Mouse (Mus musculus) lung, embryonic 16.5 days (tissue): ENCODE measurements around the gene Ankrd33. TPM values are rescaled to one million over a fixed set of nuclear protein-coding genes. Genes with fewer than 3 reads are reported as not detected.
A peak's percentile ranks its signal among the peaks of the same experiment; 100 is the strongest.

Experiments used
- ATAC-seq: fragments of 200-750 bp; cut with Nextera tagmentation; 2 replicates; pipeline ENCODE4 v1.8.0; 2017; ENCODE audit warnings: low read depth, mild to moderate bottlenecking, moderate library complexity
- H3K27ac ChIP-seq: fragments of 300-500 bp; sonication (generic); 2 replicates; pipeline ENCODE4 v1.5.1; 2014; ENCODE audit warnings: mild to moderate bottlenecking, control low read depth, low read length
- H3K27me3 ChIP-seq: fragments of 300-500 bp; sonication (generic); 2 replicates; pipeline ENCODE4 v1.6.1; 2014; ENCODE audit warnings: low read depth, low read length, mixed read lengths; ENCODE audit not compliant: control insufficient read depth, insufficient read depth
- H3K36me3 ChIP-seq: fragments of 300-500 bp; sonication (generic); 2 replicates; pipeline ENCODE4 v1.6.1; 2014; ENCODE audit warnings: low read length; ENCODE audit not compliant: control insufficient read depth, insufficient read depth
- H3K4me1 ChIP-seq: fragments of 300-500 bp; sonication (generic); replicated peaks from 2 replicates; pipeline ENCODE4 v1.6.1; 2014; ENCODE audit warnings: low read length, mixed read lengths; ENCODE audit not compliant: control insufficient read depth, insufficient read depth
- H3K4me2 ChIP-seq: fragments of 300-500 bp; sonication (generic); 2 replicates; pipeline ENCODE4 v1.6.1; 2014; ENCODE audit warnings: low read depth, low read length, control low read depth
- H3K4me3 ChIP-seq: fragments of 300-500 bp; sonication (generic); 2 replicates; pipeline ENCODE4 v1.5.1; 2014; ENCODE audit warnings: mild to moderate bottlenecking, low read length, control low read depth
- H3K9ac ChIP-seq: fragments of 300-500 bp; sonication (generic); 2 replicates; pipeline ENCODE4 v1.6.1; 2014; ENCODE audit warnings: low read length, control low read depth
- H3K9me3 ChIP-seq: fragments of 300-500 bp; sonication (generic); 2 replicates; pipeline ENCODE4 v1.6.1; 2016; ENCODE audit warnings: low read length; ENCODE audit not compliant: control insufficient read depth
- WGBS: fragments of 180-500 bp; shearing (Covaris S2); extraction: QIAGEN DNeasy Blood & Tissue Kit; methylation state at CpG from one replicate; pipeline ENCODE4 v1.1.7; 2014; 5-methylcytosine and 5-hydroxymethylcytosine counted together
- polyA plus RNA-seq: library from polyadenylated mRNA; unstranded; fragments of >200 nt; fragmentation: Nextera tagmentation; extraction: Ambion mirVana; gene quantifications from 2 replicates; pipeline ENCODE4 v1.2.1, GENCODE M21; 2015

Ankrd33 gene
- polyA plus RNA-seq, 1 experiment from 2014 or later: not detected

- peak; percentile 58 for ATAC-seq
- WGBS: 3% methylated on average over 46 of the region's 46 CpGs
- Histone ChIP-seq H3K9ac (peak within 1 kb of the TSS; percentile 88), H3K4me1 (peaks cover 46% of the 10 kb centered on the region), H3K9me3 (peaks cover 3% of the 10 kb centered on the region; the same call in 1 of the 2 replicates), H3K36me3 (no peaks in the 10 kb centered on the region), H3K27ac (peak within 1 kb of the TSS; percentile 86), H3K27me3 (no peaks in the 10 kb centered on the region), H3K4me2 (peak within 1 kb of the TSS; percentile 68), H3K4me3 (peak within 1 kb of the TSS; percentile 64)
Measured at GRCm38 (mm10) chr15:101128181-101129089, 12.9 kb downstream of the Ankrd33 start, which contains the start of gene Acvrl1. TSS of gene Acvrl1 (plus strand) at chr15:101128522.

DNA sequence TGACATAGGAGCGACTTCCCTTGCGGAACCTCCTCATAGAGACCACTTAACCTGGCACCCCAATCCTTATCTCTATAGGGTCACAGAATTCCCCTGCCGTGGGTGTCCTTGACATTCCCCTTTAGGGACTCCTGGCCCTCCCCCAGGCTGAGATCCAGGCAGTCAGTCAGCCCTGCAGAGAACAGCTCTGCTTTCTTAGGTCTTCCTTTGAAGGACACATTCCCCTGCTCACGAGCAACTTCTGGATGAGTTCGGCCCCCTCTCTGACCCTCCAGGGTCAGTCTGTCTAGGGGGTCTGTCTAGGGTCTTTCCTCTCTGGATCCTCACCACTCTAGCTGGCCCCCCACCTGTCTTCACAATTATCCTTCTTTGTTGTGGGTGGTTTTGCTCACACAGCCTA is 13.9 kb downstream of the Ankrd33 start:
- no peak for ATAC-seq
- Histone ChIP-seq H3K4me3 (peak overlapping the region; percentile 64), H3K4me1 (peaks cover 51% of the 10 kb centered on the region), H3K9me3 (peaks cover 3% of the 10 kb centered on the region; the same call in 1 of the 2 replicates), H3K9ac (peak overlapping the region; percentile 88), H3K36me3 (no peaks in the 10 kb centered on the region), H3K27me3 (no peaks in the 10 kb centered on the region), H3K27ac (peak overlapping the region; percentile 86), H3K4me2 (peak overlapping the region; percentile 68)
- 17% methylated on average over 5 of the region's 5 CpGs for WGBS

DNA sequence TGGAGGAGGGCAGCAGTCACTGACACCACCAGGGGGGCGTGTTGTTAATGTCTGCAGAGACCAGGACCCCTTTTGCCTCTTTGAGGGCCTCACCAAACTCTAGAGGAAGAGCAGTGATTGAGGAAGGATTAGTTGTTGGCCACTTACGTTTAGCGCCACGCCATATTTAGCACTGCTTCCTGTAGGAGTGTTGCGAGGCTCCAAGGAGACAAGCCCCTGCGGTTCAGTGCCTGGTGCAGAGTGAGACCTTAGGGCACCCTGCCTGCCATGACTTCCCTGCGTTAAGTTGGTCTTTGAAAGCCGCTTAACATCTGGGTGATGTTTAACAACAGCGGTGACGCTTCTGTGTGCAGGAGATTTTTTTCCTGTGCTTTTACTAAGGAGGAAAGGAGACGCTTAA is 15.9 kb downstream of the Ankrd33 start:
- H3K9me3 ChIP-seq: no peaks in the 10 kb centered on the region
- peak overlapping the region; percentile 22 for H3K4me3 ChIP-seq
- peak overlapping the region; percentile 89 for H3K27ac ChIP-seq
- no peaks in the 10 kb centered on the region for H3K36me3 ChIP-seq
- H3K4me1 ChIP-seq: peaks cover 51% of the 10 kb centered on the region
- H3K9ac ChIP-seq: peak overlapping the region; percentile 49
- H3K27me3 ChIP-seq: no peaks in the 10 kb centered on the region
- peak overlapping the region; percentile 38 for H3K4me2 ChIP-seq
- 21% methylated on average over 11 of the region's 11 CpGs for WGBS
- no peak for ATAC-seq

DNA sequence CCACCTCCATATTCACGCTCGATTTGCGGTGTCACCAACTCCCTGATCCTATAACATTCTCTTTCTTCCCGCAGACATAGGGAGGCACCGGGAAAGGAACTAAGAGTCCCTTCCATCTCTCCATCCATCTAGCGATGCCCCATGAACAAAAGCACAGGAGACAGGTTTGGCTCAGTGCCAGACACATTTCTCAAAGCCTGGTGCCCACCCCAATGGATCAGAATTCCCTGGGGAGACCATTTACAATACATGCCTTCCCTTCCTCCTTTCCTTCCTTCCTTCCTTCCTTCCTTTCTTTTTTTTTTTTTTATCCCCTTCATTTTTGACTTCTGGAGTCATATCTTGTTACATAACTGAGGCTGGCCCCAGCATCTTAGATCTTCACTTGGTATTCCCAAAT is 16.5 kb downstream of the Ankrd33 start:
- 54% methylated on average over 6 of the region's 6 CpGs for WGBS
- H3K27ac ChIP-seq: peak overlapping the region; percentile 89
- no peaks in the 10 kb centered on the region for H3K27me3 ChIP-seq
- no peaks in the 10 kb centered on the region for H3K9me3 ChIP-seq
- H3K36me3 ChIP-seq: no peaks in the 10 kb centered on the region
- H3K4me2 ChIP-seq: peak overlapping the region; percentile 38
- 0 out of 2 replicates have a peak overlapping the region, but pooled peaks have one; percentile 49 for H3K9ac ChIP-seq
- no peak for ATAC-seq
- H3K4me1 ChIP-seq: peaks cover 51% of the 10 kb centered on the region
- peak overlapping the region; percentile 22; the same call in 1 of the 2 replicates for H3K4me3 ChIP-seq

DNA sequence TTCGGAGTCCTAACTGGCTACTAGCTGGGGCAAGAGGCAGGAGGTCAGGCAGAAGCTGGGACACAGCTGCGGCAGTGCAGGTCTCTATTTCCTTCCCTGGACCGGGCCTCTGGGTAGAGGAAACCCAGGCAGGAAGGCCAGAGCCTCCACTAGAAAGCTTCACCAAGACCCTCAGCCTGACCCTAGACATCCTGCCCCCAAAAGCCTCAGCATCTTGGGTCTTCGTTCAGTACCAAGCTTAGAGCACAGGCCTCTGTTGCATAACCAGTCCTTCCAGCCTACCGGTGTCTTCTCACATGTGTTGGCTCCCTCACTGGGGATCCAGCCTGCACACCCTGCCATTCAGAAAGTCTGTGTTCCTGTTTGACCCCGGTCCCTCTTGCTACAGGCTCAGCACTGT is 17.2 kb downstream of the Ankrd33 start:
- Histone ChIP-seq H3K36me3 (no peaks in the 10 kb centered on the region), H3K9ac (no peak overlapping the region), H3K4me1 (peaks cover 44% of the 10 kb centered on the region), H3K9me3 (no peaks in the 10 kb centered on the region), H3K4me3 (no peak overlapping the region), H3K4me2 (peak overlapping the region; percentile 4; the same call in 1 of the 2 replicates), H3K27me3 (no peaks in the 10 kb centered on the region), H3K27ac (peak overlapping the region; percentile 89)
- WGBS: 64% methylated on average over 6 of the region's 6 CpGs
- ATAC-seq: no peak

GRCm38 (mm10) chr15:101133993-101134704 is 18.6 kb downstream of the Ankrd33 start:
- peak overlapping the region; percentile 48 for H3K4me3 ChIP-seq
- H3K4me1 ChIP-seq: peaks cover 39% of the 10 kb centered on the region
- ATAC-seq: peak; percentile 80
- H3K4me2 ChIP-seq: peak overlapping the region; percentile 50
- H3K27me3 ChIP-seq: no peaks in the 10 kb centered on the region
- H3K27ac ChIP-seq: peak overlapping the region; percentile 89
- peak overlapping the region; percentile 68 for H3K9ac ChIP-seq
- peaks cover 2% of the 10 kb centered on the region; the same call in 1 of the 2 replicates for H3K36me3 ChIP-seq
- 17% methylated on average over 15 of the region's 15 CpGs for WGBS
- H3K9me3 ChIP-seq: no peaks in the 10 kb centered on the region

GRCm38 (mm10) chr15:101135405-101135804 is 19.9 kb downstream of the Ankrd33 start:
- H3K4me1 ChIP-seq: peaks cover 42% of the 10 kb centered on the region
- H3K4me3 ChIP-seq: peak overlapping the region; percentile 48
- H3K4me2 ChIP-seq: peak overlapping the region; percentile 50
- H3K27me3 ChIP-seq: no peaks in the 10 kb centered on the region
- 53% methylated on average over 8 of the region's 8 CpGs for WGBS
- H3K27ac ChIP-seq: peak overlapping the region; percentile 89
- H3K9me3 ChIP-seq: no peaks in the 10 kb centered on the region
- peak overlapping the region; percentile 68 for H3K9ac ChIP-seq
- H3K36me3 ChIP-seq: peaks cover 2% of the 10 kb centered on the region; the same call in 1 of the 2 replicates
- ATAC-seq: no peak

- 78% methylated on average over 11 of the region's 11 CpGs for WGBS
- Histone ChIP-seq H3K9ac (no peak overlapping the region), H3K4me3 (peak overlapping the region; percentile 16), H3K9me3 (no peaks in the 10 kb centered on the region), H3K4me1 (peaks cover 40% of the 10 kb centered on the region), H3K36me3 (peaks cover 2% of the 10 kb centered on the region; the same call in 1 of the 2 replicates), H3K27ac (no peak overlapping the region), H3K4me2 (peak overlapping the region; percentile 50), H3K27me3 (no peaks in the 10 kb centered on the region)
- ATAC-seq: no peak
Measured at GRCm38 (mm10) chr15:101137455-101137854, 21.9 kb downstream of the Ankrd33 start.

DNA sequence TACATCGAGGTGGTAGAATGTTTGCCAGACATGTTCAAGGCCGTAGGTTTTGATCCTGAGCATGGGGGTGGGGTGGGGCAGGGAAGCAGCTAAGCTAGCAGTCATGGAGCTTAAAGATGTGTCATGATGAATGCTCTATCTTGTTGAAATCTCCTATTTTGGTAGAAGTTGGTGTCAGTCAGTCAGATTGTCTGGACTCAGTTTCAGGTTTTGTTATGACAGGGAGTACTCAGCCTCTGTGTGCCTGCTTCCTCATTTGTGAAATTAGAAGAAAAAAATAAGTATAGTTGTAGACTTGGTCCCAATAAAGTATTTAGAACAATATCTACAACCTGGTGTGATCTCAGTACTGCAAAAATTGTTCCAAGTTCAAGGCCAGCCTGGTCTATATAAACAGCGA is 23.1 kb downstream of the Ankrd33 start:
- 64% methylated on average over 3 of the region's 3 CpGs for WGBS
- H3K4me3 ChIP-seq: no peak overlapping the region
- H3K27me3 ChIP-seq: no peaks in the 10 kb centered on the region
- H3K9me3 ChIP-seq: no peaks in the 10 kb centered on the region
- no peak for ATAC-seq
- H3K27ac ChIP-seq: no peak overlapping the region
- peaks cover 41% of the 10 kb centered on the region for H3K4me1 ChIP-seq
- peak overlapping the region; percentile 50 for H3K4me2 ChIP-seq
- peaks cover 3% of the 10 kb centered on the region; the same call in 1 of the 2 replicates for H3K36me3 ChIP-seq
- H3K9ac ChIP-seq: no peak overlapping the region
